Mouse (Mus musculus) ovary, postnatal 10 days (tissue): ENCODE data around the gene Cenpw.

Experiments
- DNase-seq: peaks from one replicate; pipeline ENCODE4 v3.0.0; 2022; ENCODE audit warnings: low spot score

The Cenpw gene

DNA sequence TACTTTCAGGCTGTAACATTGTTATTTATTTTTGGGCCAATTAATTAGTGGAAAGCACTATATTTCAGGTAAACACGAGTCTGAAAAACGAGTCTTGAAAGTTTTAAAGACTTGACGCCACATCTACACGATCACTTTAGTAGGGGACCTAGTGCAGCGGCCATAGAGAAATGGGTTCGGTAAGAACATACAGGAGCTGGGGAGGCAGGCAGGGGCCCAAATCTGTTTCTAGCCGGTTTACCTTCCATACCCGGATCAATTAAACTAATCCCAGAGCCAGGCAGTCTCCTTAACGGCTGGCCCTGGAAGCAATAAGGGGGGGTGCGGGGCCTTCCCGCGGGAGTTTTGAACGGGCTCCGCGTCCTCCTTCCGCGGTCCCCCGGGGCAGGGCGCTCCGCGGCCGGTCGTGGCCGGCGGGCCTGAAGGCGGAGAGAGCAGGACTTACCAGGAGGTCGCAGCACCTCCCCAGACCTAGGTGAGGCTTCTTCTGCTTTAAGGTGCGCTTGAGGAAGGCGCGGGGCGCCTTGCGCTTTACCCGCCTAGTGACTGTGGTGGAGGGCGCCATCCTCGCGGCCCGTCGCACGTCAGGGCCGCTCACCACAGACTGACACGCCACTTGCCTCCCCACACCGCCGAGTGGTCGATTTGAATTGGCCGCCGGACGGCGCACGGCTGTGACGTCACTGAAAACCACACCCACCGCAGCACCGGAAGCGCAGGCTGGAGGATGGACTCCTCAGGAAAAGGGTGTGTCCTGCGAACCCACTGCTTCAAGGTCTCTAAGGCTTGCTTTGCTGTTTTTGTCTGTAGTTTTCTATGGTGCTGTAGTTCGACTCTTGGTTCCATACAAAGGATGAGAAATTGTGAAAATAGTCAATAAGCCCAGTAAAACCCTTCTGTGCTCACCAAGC lies at the start of gene Cenpw:
Cenpw (minus strand) TSS at position 645 of the 911 bp plus-strand sequence.
- DNase-seq: peak; percentile 79

DNA sequence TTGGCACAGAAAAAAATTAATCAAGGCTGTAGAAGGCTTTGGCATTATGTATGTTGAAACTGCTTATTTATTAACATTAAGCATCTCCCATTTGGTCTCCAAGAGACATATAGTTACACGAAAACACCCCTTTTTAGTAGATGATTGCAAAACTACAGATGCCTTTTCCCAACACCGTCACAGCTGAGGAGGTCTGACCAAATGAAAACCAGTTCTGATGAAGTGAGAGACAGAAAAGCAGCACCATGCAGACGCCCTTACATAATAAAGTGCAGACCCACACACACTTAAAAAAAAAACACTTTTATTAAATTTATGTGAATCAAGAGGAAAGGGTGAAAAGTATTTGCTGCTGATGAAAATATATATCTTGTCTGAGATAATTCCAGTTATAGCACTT lies 49.3 kb upstream of the Cenpw start:
- no peak for DNase-seq

DNA sequence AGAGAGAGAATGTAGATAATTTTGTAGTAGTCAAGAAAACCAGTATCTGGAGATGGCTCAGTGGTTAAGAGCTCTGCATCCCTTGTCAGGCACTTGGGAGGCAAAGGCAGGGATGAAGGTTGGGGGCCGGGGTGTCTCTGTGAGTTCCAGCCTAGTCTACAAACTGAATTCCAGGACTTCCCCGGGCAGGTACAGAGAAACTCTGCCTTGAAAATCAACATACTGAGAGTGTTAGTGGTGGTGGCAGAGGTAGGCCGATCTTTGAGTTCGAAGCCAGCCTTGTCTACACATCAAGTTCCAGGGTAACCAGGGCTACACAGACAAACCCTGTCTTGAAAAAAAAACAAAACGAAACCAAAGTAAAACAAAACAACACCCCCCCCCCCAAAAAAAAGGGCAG lies 859 bp downstream of the Cenpw start:
- no peak for DNase-seq

DNA sequence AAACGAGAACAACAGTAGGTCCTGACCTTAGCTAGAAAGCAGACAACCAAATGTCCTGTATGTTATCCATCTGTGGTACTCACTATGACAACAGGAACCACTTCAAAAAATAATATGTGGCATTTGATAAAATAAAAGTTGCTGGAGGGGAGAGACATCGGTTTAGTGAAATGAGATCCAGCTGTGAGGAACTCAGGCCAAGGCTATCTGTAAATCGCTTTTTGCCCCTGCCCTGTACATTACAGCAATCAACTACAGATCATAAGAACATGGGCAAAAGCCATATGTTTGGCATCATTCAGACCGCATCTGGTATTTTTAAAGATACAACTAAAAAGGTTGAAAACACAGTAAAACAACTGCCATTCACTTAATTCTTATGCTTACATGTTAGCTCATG lies 32.7 kb downstream of the Cenpw start:
- no peak for DNase-seq
